Mouse (Mus musculus): ENCODE measurements around the gene Gm6401.
"Not testable (repeated sequence)": the region's sequence is repeated elsewhere in the genome, so short reads cannot be mapped to it uniquely, and the experiment has no call there.

Gene Gm6401

GRCm38 (mm10) chr14:41967827-41968226 lies at the start of gene Gm6401:
Gene Gm6401, minus strand, starts transcription at chr14:41967927.
- not testable (repeated sequence) for DNase-seq (ENCODE audit: low spot score)

DNA sequence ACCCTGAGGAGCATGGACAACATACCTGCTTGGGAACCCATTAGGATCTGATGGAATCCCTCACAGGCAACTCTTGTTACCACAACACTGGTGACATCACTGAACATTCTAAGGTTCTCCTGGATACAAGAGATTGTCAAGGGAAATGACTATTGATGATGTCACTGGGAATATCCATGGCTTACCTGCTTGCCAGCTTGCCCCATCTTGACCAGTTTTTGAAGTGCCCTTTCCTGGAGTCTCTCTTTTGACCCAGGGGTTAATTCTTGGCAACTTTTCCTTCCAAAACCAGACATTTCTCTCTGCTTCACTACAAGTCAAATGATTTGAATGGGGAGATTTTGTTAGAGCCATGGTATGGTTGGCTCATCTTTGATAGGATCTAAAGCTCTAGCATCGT lies 15.5 kb upstream of the Gm6401 start, which contains the start of gene Gm3543:
TSS of gene Gm3543 (minus strand) at position 101 of the 400 bp plus-strand sequence.
- DNase-seq (ENCODE audit: low spot score), result not testable (repeated sequence)

DNA sequence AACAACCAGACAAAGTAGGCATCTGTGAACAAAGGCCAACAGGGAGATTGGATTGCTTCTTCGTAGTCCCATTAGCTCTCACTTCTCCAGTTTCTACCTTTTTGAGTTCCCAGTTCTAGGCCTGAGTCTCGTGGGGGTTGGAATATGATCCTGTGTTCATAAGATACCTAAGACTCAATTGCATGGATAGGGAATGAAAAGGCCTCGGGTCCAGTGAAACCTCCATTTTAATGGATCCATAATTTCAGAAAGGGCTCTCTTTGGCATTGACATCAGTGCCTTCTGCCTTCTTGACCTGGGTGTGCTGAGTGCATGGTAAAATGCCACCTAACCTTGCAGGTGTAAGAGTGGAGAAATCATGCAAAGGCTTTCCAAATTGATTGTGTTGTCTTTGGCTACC lies 869 bp upstream of the Gm6401 start:
- DNase-seq (ENCODE audit: low spot score), result not testable (repeated sequence)

DNA sequence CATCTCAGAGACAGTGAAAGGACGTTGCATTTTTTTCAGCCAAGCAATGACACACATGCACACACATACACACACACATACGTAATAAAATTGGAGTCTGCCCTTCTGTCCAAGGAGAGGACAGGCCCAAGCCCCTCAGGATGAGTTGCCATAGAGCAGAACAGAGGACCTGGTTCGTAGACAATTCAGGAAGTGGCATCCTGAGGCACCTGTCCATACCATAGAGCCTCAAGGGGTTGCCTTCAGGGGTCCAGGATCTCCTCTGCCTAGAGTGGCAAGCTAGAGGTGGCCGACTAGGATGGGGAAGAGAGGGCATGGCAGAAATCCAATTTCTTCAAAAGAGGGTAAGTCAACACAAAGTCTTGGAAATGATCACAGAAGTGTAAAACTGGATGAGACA lies 3.6 kb downstream of the Gm6401 start:
- DNase-seq (ENCODE audit: low spot score), result not testable (repeated sequence)

- not testable (repeated sequence) for DNase-seq (ENCODE audit: low spot score)
Measured at GRCm38 (mm10) chr14:41943695-41944094, 24.0 kb downstream of the Gm6401 start, which contains the start of gene 1700024B05Rik. Gene 1700024B05Rik, plus strand, starts transcription at chr14:41943995.

DNA sequence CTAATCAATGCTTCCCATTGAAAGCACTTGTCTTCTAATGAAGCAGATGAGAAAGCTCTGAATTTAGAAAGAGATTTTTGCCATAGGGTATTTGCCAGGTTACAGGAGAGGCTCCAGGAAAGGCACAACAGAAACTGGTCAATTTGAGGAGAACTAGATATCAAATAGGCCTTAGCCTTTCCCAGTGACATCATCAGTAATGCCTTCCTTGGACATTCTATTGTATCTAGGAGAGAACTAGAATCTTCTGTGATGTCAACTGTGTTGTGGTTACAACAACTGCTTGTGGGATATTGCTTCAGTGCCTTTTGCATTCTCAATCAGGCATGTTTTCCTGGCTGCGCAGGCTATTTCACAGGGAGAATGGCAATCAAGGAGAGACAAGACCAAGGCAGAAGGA lies 43.1 kb downstream of the Gm6401 start, which contains the start of gene 1700049E17Rik1:
TSS of gene 1700049E17Rik1 (plus strand) at position 301 of the 400 bp plus-strand sequence.
- not testable (repeated sequence) for DNase-seq (ENCODE audit: low spot score)
